Mouse (Mus musculus): ENCODE data around the gene Ndufs5.

Ndufs5 gene

GRCm38 (mm10) chr4:123690311-123690710 lies 27.7 kb downstream of the Ndufs5 start:
- no peak for DNase-seq (ENCODE audit: low read depth in 1 of 2, low spot score in 2 of 2)

DNA sequence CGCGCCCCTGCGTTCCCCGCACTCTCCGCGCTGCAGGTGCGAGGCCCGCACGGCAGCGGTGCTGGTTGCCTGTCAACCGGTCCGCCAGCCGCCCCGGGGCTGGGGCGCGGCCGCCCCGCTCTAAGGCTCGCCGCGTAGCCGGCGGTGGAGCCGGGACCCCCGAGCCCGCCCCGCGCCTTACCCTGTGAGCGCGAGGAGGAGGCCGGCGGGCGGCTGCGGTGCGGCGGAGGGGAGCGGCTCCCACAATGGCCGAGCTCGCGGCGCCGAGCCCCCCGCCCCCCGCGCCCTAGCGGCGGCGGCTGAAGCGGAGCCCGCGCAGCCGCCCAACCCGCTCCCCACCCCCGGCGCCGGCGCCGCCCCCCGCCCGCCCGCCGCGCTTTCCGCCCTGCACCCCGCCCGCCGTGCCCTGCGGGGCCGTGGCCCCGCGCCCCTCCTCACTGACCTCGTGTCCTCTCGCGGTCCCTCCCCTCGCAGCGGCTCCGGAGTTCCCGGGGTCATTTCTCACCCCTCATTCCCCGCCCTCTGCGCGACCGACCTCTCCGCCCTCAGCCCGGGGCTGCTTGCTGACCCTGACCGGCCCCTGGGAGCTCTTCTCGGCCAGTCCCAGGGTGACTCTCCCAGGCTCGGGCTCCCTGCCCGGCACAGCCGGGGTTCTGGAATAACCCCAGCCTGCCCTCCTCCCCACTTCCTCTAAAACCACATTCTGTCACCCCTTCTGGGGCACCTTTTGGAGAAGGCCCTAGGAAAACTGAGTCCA lies 30.8 kb downstream of the Ndufs5 start:
- no peak for DNase-seq (ENCODE audit: low read depth in 1 of 2, low spot score in 2 of 2)

GRCm38 (mm10) chr4:123686368-123687024 lies 31.5 kb downstream of the Ndufs5 start:
- DNase-seq (ENCODE audit: low read depth in 1 of 2, low spot score in 2 of 2) = no peak

- DNase-seq (ENCODE audit: low read depth in 1 of 2, low spot score in 2 of 2) = no peak
Measured at GRCm38 (mm10) chr4:123685506-123686242, 32.3 kb downstream of the Ndufs5 start.

GRCm38 (mm10) chr4:123685046-123685445 lies 33.0 kb downstream of the Ndufs5 start:
- DNase-seq (ENCODE audit: low read depth in 1 of 2, low spot score in 2 of 2) = no peak

DNA sequence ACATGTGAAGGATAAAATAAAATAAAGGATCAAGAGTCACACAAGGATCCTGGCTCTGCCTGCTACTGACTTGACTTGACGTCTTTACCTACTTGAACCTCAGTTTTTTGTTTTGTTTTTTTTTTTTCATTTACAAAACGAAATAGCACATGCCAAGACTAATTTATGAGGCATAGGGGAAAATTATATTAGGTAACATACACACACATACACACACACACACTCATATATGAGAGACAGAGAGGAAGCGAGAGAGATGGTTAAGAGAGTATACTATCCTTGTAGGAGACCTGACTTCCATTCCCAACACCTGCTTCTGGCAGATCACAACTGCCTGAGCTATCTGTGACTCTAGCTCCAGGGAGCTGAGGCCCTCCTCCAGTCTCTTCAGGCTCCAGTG lies 33.7 kb downstream of the Ndufs5 start, which contains the start of gene Macf1:
Macf1 (minus strand) TSS at position 101 of the 400 bp plus-strand sequence.
- no peak for DNase-seq (ENCODE audit: low read depth in 1 of 2, low spot score in 2 of 2)

- no peak for DNase-seq (ENCODE audit: low read depth in 1 of 2, low spot score in 2 of 2)
Measured at GRCm38 (mm10) chr4:123682291-123682690, 35.7 kb downstream of the Ndufs5 start.

DNA sequence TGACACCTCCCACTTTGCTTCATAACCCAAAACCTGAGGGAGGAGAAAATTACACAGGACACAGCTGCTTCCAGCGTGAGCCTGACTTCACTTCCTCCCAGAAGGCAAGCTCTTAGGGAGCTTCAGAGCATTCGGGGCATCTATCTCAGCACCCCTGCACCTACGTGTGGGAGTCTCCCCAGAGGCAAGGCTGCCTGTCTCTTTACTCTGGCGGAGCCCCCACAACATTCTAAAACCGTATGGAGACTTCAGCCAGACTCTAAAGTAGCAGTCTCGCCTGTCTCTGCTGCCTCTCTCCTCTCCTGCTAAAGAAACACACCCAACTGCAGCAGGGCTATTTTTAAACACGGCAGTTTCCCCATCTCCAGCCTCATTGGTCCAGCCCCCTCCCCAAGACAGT lies 37.0 kb downstream of the Ndufs5 start:
- DNase-seq (ENCODE audit: low read depth in 1 of 2, low spot score in 2 of 2) = no peak

DNA sequence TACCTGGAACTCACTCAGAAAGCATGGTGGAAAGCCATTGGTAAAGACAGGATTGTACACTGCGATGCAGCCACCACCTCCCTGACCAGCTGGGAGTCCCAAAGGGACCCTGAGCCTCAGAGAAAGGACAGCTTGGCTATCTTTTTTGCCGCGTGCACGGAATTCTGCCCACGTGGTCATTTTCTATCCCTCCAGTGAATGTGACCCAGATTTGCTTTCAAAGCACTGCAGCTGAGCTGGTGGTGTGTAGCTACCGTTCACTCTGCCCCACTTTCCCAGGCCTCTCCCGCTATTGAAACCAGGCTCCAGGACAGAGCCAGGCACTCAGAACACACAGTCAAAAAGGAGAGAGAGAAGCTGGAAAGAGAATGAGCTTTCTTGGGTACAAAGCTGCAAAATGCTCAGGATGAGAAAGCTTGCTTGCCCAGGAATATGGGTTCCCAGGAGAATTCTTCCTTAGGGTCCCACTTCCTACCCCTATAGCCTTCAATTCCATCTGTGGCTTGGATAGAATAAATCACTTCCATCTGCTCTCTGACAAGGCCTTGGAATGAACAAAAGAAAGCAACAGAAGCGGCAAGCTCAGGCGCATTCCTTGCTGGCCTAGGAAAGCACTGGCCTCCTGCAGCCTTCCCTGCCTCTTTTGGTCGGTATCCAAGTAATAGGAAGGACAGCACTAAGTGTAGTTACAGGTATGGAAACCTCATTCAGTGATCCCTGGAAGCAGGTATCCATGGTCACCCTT lies 40.8 kb downstream of the Ndufs5 start:
- no peak for DNase-seq (ENCODE audit: low read depth in 1 of 2, low spot score in 2 of 2)

GRCm38 (mm10) chr4:123670598-123670997 lies 47.4 kb downstream of the Ndufs5 start:
- no peak for DNase-seq (ENCODE audit: low read depth in 1 of 2, low spot score in 2 of 2)

- DNase-seq (ENCODE audit: low read depth in 1 of 2, low spot score in 2 of 2) = no peak
Measured at GRCm38 (mm10) chr4:123669696-123670095, 48.3 kb downstream of the Ndufs5 start.

DNA sequence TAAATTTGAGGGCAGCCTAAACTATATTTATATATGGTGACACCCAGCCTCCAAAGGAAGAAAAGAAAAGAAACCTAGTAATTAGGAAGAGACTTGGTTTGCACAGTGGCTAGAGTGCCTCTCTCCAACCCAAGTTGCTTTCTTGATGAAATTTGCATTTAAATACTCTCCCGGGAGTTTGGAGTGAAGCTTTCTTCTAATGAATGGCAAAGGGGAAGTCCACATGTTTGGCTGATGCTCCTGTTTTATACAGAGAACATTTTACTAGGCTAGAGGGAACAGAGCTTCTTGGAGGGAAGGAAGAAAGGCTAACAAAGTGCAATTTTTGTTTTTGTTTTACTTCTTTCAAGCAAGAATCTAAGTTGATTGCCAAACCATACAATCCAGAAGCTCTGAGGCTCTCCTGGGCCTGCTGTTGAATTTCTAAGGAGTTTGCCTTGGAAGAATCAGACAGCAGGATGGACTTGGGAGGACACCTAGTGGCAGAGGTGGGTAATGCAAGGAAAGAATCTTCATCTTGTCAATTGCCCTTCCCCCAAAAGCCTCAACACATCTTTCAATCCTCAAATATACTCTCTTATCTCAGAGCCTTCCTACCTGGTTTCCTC lies 50.6 kb downstream of the Ndufs5 start:
- peak in 1 of 2 experiments; percentile 57 for DNase-seq (ENCODE audit: low read depth in 1 of 2, low spot score in 2 of 2)

DNA sequence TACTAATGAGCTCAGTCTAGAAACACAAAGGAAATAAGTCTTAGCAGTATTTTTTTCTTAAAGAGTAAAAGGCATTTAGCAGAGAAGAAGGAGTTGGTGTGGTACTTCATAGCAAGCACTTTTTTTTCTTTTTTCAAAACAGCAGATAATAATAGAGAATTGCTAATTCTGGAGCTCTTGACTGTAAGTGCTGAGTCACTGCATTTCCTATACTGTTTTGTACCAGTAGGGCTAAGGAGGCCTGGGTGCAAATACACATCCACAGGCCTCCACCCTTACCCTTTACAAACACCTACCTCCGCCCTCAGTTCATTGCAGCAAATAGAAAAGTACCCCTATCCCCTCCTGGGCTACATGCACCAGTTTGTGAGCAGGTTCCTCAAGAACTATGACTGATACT lies 51.5 kb downstream of the Ndufs5 start:
- DNase-seq (ENCODE audit: low read depth in 1 of 2, low spot score in 2 of 2) = no peak

GRCm38 (mm10) chr4:123665681-123666278 lies 52.2 kb downstream of the Ndufs5 start:
- DNase-seq (ENCODE audit: low read depth in 1 of 2, low spot score in 2 of 2) = no peak

- no peak for DNase-seq (ENCODE audit: low read depth in 1 of 2, low spot score in 2 of 2)
Measured at GRCm38 (mm10) chr4:123664951-123665661, 52.9 kb downstream of the Ndufs5 start.

DNA sequence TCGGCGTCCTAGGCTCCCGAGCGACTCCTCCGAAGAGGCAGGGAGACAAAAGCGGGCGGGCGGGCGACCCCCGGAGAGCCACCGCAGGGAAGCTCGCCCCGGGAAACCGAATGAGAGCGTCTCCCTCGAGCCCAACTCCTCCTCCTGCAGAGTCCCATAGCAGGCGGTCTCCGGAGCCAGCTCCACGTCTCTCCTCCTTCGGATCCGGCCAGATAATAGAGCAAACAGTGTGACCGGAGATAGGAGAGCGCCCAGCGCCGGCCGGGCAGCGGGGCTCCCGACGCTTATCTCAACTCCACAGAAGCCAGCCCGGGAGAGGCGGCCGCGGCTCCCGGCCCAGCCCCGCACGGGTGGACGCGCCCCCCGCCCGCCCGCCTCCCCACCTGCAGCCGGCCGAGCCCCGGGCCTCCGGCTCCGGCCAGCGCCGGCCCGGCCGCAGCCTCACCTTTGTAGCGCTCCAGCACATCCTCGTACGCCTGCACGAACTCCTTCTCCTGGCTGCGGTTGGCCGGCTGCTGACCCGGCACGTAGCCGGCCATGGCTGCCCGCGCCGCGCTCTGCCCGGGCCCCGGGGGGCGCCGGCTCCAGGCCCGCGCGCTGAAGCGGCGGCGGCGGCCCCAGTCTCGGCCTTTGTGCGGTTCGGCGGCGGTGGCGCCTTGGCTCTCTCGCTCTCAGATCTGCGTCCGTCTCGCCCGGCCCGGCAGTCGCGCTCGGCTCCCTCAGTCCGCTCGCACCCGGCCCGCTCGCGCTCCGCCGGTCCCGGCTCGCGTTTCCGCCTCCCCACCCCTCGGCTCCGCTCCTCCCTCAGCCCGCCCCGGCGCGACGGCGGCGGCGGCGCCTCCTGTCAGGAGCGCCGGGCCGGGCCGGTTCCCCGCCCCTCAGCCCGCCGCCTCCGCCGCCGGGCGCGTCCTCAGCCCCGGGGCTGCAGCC lies 53.7 kb downstream of the Ndufs5 start:
- DNase-seq (ENCODE audit: low read depth in 1 of 2, low spot score in 2 of 2) = no peak

GRCm38 (mm10) chr4:123663688-123663965 lies 54.4 kb downstream of the Ndufs5 start:
- no peak for DNase-seq (ENCODE audit: low read depth in 1 of 2, low spot score in 2 of 2)

- DNase-seq (ENCODE audit: low read depth in 1 of 2, low spot score in 2 of 2) = no peak
Measured at GRCm38 (mm10) chr4:123662914-123663687, 54.9 kb downstream of the Ndufs5 start.
